Mouse (Mus musculus): ENCODE results near the gene Gja1.

Gene Gja1

DNA sequence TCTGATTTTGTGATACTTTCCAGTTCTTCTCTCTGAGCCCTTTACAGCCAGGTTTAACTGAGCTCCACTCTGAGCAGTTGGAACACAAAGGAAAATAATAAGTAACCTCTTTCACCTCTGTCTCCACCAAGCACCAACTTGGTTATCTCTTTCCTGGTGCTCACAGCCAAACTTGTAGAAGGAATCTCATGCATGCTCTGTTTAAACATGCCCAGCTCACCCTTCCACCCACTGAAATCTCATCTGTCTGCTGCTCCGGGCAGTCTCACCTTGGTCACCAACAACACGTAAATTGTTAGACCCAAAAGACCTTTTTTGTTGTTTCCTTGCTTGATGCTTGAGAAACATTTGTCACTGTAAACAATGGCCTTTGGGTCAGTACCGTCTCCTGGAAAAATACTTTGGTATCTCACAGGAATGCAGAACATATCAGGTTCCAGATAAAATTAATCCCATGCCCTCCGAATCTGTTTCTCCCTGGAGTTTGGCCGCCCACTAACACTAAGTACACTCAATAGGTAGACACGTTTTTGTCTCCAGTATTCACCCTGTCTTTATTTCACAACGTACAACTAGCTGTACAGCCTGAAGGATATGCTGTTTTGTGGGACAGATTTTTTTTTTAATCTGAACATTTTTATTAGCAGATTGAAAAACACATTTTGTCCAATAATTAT lies 38.9 kb downstream of the Gja1 start:
- no peak for DNase-seq (ENCODE audit: extremely low read depth, insufficient read length, low spot score)

DNA sequence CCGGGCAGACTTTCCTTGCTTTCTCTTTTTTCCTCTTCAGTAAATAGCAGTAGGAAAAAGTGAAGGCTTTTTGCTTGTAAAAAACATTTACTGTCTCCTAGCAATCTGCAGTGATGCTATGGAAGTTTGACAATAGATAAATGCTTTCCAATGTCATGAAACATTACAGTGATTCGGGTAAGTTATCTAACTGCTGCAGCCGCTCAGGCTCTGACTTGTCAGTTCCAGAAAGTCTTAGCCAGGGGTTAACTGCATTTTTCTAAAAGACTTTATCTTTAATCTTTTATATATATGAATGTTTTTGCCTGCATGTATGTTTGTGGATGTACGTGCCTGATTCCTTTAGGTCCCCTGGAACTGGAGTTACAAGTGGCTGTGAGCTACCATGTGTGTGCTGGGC lies 45.4 kb downstream of the Gja1 start:
- no peak for DNase-seq (ENCODE audit: extremely low read depth, insufficient read length, low spot score)

DNA sequence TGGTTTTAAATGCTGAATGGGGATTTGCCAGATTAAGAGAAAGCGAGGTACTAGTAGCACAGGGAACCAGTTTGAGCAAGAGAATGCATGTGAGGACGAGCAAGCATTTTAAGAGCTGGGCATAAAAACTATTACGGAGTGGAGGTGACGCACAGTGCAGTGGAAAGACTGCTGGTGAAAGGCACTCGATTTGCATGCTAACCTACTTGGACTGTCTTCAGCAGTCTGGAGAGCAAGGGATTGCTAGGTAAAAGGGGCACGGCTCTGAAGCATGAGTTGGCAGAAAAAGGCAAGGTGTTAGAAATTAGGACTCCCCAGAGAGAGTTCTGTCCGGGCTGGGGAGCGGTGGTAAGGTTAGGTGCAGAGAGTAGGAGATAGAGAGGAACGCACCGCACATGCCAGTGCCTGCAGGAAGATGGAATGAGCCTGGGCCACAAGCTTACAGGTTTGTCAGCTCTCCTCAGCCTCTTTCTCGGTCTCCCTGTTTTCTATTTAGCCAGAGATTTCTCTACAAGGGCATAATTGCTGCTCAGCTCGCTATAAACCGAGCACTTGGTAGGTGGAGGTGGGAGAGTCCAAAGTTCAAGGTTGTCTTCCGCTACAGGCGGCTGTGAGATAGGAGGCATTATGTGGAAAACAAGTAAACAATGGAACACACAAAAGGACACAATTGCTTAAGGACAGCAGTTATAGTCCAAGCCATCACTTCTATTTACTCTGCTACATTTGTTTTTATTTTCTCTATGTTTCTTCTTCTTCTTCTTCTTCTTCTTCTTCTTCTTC lies 48.1 kb downstream of the Gja1 start:
- no peak for DNase-seq (ENCODE audit: extremely low read depth, insufficient read length, low spot score)

DNA sequence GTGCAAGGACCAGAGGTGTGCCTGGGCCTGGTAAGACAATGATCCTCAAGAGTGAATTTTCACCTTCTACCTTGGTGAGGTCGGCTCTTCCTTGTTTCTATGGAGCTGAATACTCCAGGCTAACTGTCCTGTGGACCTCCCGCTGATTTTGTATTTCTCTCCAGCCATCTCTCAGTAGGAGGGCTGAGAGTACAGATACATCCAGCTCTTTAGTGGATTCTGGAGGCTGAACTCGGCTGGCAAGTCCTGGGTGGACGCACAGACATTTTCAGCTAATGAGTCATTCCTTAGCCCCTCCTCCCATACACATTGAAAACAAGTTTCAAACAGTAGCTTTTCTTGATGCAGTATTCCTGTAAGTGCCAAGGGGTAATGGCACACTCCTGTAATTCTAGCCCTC lies 49.2 kb downstream of the Gja1 start:
- DNase-seq (ENCODE audit: extremely low read depth, insufficient read length, low spot score), result peak; percentile 6

GRCm38 (mm10) chr10:56427382-56427781 lies 50.3 kb downstream of the Gja1 start:
- DNase-seq (ENCODE audit: extremely low read depth, insufficient read length, low spot score), result no peak

GRCm38 (mm10) chr10:56427827-56428226 lies 50.7 kb downstream of the Gja1 start:
- no peak for DNase-seq (ENCODE audit: extremely low read depth, insufficient read length, low spot score)

GRCm38 (mm10) chr10:56429011-56429410 lies 51.9 kb downstream of the Gja1 start:
- DNase-seq (ENCODE audit: extremely low read depth, insufficient read length, low spot score), result no peak

DNA sequence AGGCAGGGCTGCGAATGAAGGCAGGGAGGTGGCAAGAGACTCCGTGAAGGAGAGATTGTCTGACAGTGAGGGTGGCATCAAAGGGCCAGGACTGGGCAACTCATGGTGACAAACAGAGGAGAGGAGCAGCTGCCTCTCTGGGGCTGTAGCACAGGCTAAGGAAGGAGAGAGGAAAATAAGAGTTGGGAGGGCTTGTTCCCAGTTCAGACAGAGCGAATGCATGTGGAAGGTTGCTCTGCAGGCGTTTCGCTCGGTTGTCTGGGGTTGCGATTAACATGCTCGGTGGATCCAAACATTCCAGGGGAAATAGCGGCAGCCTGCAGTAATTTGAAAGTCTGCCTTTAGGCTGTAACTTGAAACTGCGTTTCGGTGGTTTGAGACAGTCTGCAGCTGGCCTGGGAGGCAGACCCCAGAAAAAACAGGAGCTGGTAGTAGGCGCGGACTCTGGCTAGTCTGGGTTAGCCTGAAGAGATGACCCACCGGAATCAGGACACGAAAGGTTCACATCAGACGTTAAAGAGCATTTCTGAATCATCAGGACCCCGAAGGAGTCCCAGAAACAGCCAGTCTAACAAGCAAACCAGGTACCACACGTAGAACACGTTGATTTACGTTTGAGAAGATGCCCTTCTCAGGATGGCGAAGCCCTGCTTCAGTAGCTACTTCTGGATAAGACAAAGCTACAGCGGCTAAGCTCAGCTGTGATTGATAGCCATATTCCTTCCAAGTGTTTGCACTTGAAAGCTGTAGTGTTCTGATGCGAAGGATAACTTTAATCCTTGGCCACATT lies 54.7 kb downstream of the Gja1 start:
- no peak for DNase-seq (ENCODE audit: extremely low read depth, insufficient read length, low spot score)

- DNase-seq (ENCODE audit: extremely low read depth, insufficient read length, low spot score), result no peak
Measured at GRCm38 (mm10) chr10:56432390-56432709, 55.2 kb downstream of the Gja1 start.

DNA sequence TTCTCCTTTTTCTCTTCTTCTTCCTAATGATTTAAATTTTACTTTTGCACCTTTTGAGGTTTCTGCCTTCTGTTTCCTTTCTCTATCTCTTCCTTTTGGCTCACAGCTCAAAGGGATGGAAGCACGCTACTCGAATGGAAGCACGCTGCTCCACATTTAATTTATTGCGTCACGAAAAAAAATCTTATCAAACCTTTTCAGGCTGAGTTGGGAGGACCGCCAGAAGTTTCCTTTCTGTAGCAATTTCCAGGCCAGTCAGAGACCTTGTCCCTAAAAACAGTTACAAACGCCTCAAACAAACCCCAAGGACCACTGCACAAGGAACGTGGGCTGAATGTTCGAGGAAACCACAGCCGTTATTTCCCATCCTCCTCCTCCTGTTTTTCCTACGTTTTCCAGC lies 60.2 kb downstream of the Gja1 start:
- DNase-seq (ENCODE audit: extremely low read depth, insufficient read length, low spot score), result no peak

DNA sequence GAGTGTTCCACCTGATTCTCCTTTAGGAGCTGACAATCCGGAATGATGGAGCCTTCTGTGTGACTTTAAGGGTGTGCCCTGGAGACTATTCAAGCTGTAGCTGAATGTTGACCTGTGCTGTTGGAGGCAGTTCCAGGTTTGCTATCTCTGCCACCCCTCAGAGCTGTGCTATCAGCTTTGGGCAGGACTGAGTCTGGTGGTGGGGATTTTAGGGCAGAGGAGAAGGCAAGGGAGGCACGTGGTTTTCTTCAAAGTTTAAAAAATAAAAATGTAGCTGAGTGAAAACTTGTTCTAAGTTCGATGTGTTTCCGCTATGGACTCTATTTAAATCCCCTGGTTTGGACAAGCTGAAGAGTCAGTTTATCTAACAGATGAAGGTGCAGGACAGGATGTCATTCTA lies 62.5 kb downstream of the Gja1 start:
- DNase-seq (ENCODE audit: extremely low read depth, insufficient read length, low spot score), result no peak

- no peak for DNase-seq (ENCODE audit: extremely low read depth, insufficient read length, low spot score)
Measured at GRCm38 (mm10) chr10:56444457-56444856, 67.3 kb downstream of the Gja1 start.

DNA sequence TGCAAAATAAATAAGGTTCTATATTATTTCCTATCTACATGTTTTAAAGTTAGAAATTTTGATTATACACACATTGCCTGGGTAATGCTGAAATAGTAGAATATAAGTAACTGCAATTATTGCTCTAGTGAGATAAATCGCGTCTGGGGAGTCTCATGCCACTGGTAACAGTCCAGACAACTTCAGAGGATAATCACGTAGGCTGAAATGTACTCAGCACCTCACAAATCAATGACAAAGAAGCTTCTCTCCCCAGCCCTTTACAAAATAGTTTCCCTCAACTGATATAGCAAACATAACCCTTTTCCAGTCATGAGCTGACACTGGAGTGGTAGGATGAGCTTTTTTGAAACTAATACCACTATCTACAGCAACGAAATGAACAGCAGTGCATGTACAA lies 71.9 kb downstream of the Gja1 start:
- DNase-seq (ENCODE audit: extremely low read depth, insufficient read length, low spot score), result no peak
